Mouse (Mus musculus): ENCODE measurements around the gene Olfr1432.
"Not testable (repeated sequence)": the region's sequence is repeated elsewhere in the genome, so short reads cannot be mapped to it uniquely, and the experiment has no call there.

Gene Olfr1432

DNA sequence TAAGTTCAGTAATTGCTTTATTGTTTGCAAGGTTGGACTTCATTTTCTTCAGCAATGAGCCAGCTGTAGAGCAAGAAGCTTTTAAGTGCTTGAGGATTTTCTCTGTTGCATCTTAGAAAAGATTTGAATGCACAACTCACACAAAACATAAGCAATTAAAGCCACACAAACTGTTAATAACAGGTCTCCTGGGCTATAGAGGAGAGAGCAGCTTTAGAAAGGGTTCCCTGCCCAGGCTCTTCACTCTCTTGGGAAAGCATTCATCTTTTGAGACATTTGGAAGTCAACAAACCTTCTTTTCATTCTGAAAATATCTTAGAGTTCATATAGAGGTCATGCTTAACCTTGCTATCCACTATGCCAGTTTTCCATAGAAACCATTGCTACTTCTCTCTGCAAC, at the start of gene Olfr1432:
TSS of gene Olfr1432 (minus strand) at position 101 of the 400 bp plus-strand sequence.
- DNase-seq (ENCODE audit: low spot score): not testable (repeated sequence)

DNA sequence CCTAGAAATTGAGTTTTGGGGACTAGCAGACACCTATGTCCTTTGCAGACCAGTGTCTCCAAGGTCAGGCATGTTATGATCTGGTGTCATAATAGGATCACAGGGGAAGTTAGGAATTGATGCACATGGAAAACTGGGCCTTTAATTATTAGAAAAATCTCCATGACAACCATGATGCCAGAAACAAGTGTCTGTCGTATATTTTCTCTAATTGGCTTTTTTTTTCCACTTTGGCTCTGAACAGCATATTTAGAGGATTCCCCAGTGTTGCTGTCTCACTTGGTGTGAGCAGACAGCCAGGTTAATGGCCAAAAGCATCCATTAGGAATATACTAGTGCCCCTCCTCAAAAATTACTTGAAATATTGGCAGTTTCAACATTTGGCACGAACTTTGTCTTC, 47.2 kb upstream of the Olfr1432 start, which contains the start of gene Olfr1434:
TSS of gene Olfr1434 (plus strand) at position 301 of the 400 bp plus-strand sequence.
- DNase-seq (ENCODE audit: low spot score): no peak

DNA sequence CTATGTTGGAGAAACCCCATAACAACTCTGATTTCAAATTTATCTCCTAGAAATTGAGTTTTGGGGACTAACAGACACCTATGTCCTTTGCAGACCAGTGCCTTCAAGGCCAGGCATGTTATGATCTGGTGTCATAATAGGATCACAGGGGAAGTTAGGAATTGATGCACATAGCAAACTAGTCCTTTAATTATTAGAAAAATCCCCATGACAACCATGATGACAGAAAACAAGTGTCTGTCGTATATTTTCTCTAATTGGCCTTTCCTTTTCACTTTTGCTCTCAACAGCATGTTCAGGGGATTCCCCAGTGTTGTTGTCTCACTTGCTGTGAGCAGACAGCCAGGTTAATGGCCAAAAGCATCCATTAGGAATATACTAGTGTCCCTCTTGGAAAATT, 28.3 kb upstream of the Olfr1432 start, which contains the start of gene Olfr235:
TSS of gene Olfr235 (plus strand) at position 301 of the 400 bp plus-strand sequence.
- DNase-seq (ENCODE audit: low spot score): no peak

DNA sequence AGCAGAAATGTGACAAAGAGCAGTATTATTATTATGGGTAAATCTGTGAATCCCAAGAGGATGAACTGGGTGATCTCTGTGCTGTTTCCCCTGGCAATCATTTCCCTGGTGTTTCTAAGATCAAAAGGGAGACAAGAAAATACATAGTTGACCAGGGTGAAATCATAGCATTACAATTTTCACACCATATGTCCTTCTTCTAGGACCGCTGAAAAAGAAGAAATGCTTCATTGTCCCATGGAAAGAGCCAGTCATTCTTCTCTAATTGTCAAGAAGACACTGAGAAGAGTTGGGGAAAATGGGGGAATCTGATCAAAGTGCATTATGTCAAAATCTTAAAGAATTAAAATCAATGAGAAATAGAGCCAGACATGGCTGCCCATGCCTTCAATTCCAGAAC, 9.2 kb upstream of the Olfr1432 start, which contains the start of gene Olfr262:
TSS of gene Olfr262 (minus strand) at position 101 of the 400 bp plus-strand sequence.
- DNase-seq (ENCODE audit: low spot score): no peak

DNA sequence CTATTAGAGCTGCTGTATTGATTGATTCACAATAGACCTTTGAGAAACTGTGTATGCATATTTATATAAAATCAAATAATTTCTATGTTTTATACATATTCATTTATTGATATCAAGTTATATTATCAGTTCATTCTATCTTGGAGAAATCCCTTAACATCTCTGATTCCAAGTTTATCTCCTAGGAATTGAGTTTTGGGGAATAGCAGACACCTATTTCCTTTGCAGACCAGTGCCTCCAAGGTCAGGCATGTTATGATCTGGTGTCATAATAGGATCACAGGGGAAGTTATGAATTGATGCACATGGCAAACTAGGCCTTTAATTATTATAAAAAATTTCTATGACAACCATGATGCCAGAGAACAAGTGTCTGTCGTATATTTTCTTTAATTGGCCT, 32.1 kb downstream of the Olfr1432 start, which contains the start of gene Olfr1431:
TSS of gene Olfr1431 (plus strand) at position 301 of the 400 bp plus-strand sequence.
- DNase-seq (ENCODE audit: low spot score): no peak

DNA sequence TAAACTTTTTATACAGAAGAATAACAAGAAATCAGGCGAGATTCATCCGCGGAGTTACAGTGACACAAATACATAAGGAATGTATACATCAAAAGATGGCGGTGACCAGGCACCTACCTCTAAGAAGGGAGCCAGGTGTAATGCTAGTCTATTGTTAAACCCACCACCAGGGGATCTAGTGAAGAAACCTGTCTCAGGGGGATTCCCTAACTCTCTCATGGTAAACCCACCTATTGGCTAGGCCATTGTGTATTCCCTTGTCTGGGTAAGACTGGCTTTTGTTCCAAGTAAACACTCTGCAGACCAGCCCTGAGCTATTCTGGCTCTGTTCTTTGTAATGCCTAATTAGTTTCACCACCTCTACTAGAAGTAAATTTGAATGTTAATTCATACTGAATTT, 33.3 kb downstream of the Olfr1432 start:
- DNase-seq (ENCODE audit: low spot score): not testable (repeated sequence)
